Mouse (Mus musculus) liver, embryonic 16.5 days (tissue): ENCODE measurements at regions not wholly inside any gene's neighbourhood (a gene's known extent, or its start where the extent isn't known, plus 50 kb on each side); places are given as distances from the start of the nearest gene placed in this dataset.

Source experiments
- ATAC-seq: fragments of 200-750 bp; cut with Nextera tagmentation; 2 replicates; pipeline ENCODE4 v1.8.0; 2017; ENCODE audit warnings: low read depth, mild to moderate bottlenecking, moderate number of reproducible peaks, moderate library complexity
- H3K27ac ChIP-seq: fragments of 300-500 bp; sonication (generic); 2 replicates; pipeline ENCODE4 v1.5.1; 2014; ENCODE audit warnings: mild to moderate bottlenecking, low read length
- H3K27me3 ChIP-seq: fragments of 300-500 bp; sonication (generic); 2 replicates; pipeline ENCODE4 v1.6.1; 2014; ENCODE audit warnings: low read depth, low read length, mixed read lengths; ENCODE audit not compliant: control insufficient read depth, insufficient read depth
- H3K36me3 ChIP-seq: fragments of 300-500 bp; sonication (generic); 2 replicates; pipeline ENCODE4 v1.6.1; 2014; ENCODE audit warnings: mild to moderate bottlenecking; ENCODE audit not compliant: control insufficient read depth, insufficient read depth
- H3K4me1 ChIP-seq: fragments of 300-500 bp; sonication (generic); 2 replicates; pipeline ENCODE4 v1.6.1; 2014; ENCODE audit warnings: low read depth, low read length, mixed read lengths; ENCODE audit not compliant: control insufficient read depth
- H3K4me2 ChIP-seq: fragments of 300-500 bp; sonication (generic); 2 replicates; pipeline ENCODE4 v1.6.1; 2014; ENCODE audit warnings: low read depth, low read length, mixed read lengths
- H3K4me3 ChIP-seq: fragments of 300-500 bp; sonication (generic); 2 replicates; pipeline ENCODE4 v1.5.1; 2014; ENCODE audit warnings: low read depth, mild to moderate bottlenecking, low read length
- H3K9ac ChIP-seq: fragments of 300-500 bp; sonication (generic); 2 replicates; pipeline ENCODE4 v1.6.1; 2014; ENCODE audit warnings: low read depth, low read length
- H3K9me3 ChIP-seq: fragments of 300-500 bp; sonication (generic); replicated peaks from 2 replicates; pipeline ENCODE4 v1.6.1; 2016; ENCODE audit warnings: low read length; ENCODE audit not compliant: control insufficient read depth
- WGBS: fragments of 180-500 bp; shearing (Covaris S2); extraction: QIAGEN DNeasy Blood & Tissue Kit; methylation state at CpG from one replicate; pipeline ENCODE4 v1.1.7; 2014; ENCODE audit not compliant: insufficient replicate concordance; 5-methylcytosine and 5-hydroxymethylcytosine counted together

GRCm38 (mm10) chr3:27773176-27773575 lies 62.1 kb upstream of the Fndc3b start:
- WGBS, result 51% methylated on average over 3 of the region's 3 CpGs
- no peak overlapping the region for H3K4me2 ChIP-seq
- no peaks in the 10 kb centered on the region for H3K27me3 ChIP-seq
- no peaks in the 10 kb centered on the region; the same call in 1 of the 2 replicates for H3K4me1 ChIP-seq
- no peak overlapping the region for H3K27ac ChIP-seq
- no peak overlapping the region for H3K4me3 ChIP-seq
- no peaks in the 10 kb centered on the region for H3K9me3 ChIP-seq
- H3K9ac ChIP-seq, result no peak overlapping the region
- H3K36me3 ChIP-seq, result no peaks in the 10 kb centered on the region
- no peak for ATAC-seq

DNA sequence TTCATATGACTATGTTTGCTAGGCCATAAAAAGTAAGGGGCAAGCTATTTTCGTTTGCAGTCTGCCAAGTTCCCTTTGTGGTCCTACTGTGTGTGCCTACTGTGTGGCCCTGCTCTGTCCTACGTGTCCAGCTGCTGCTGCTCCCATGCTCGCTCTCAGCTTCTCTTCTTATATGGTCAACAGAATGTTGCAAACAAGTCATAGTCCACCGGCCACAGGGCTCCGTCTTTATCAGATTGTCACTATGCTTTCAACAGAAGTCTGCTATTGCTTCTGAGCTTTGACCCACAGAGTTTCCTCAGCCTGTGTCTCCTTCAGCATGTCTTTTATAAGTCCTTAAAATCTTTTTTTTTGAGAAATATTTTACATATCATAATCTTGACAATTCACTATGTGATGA lies 58.3 kb upstream of the Fndc3b start:
- H3K27me3 ChIP-seq, result no peaks in the 10 kb centered on the region
- no peaks in the 10 kb centered on the region for H3K36me3 ChIP-seq
- H3K9me3 ChIP-seq, result no peaks in the 10 kb centered on the region
- no peak overlapping the region for H3K4me2 ChIP-seq
- no peak overlapping the region for H3K9ac ChIP-seq
- H3K4me1 ChIP-seq, result peaks cover 4% of the 10 kb centered on the region
- H3K4me3 ChIP-seq, result no peak overlapping the region
- no peak overlapping the region for H3K27ac ChIP-seq
- peak; percentile 69 for ATAC-seq
- 61% methylated on average over 5 of the region's 5 CpGs for WGBS

DNA sequence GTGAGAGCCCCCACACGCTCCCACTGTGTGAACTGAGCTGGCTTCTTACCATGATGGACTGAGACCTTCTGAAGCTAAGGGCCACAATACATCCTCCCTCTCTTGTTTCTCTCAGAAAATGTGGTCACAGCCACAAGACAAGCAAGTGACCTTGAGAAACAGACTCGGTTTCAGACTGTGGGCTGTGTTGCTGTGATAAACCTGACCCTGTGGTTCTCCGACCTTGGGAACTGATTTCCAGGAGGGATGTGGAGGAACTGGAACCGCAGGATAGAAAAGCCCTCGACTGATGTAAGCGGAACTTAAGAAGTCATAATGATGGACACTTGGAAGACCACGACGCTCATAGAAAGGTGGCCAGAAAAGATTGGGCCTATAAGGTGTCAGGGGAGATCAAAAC lies 56.1 kb upstream of the Fndc3b start:
- Histone ChIP-seq H3K4me3 (no peak overlapping the region), H3K36me3 (no peaks in the 10 kb centered on the region), H3K4me2 (no peak overlapping the region), H3K27me3 (no peaks in the 10 kb centered on the region), H3K27ac (no peak overlapping the region), H3K9ac (no peak overlapping the region), H3K9me3 (no peaks in the 10 kb centered on the region), H3K4me1 (peaks cover 4% of the 10 kb centered on the region)
- WGBS, result 47% methylated on average over 8 of the region's 8 CpGs
- no peak for ATAC-seq

GRCm38 (mm10) chr3:27766421-27766820 lies 55.3 kb upstream of the Fndc3b start:
- H3K9ac ChIP-seq, result no peak overlapping the region
- peak overlapping the region; percentile 64; the same call in 1 of the 2 replicates for H3K27ac ChIP-seq
- H3K36me3 ChIP-seq, result no peaks in the 10 kb centered on the region
- 45% methylated on average over 6 of the region's 6 CpGs for WGBS
- no peaks in the 10 kb centered on the region for H3K9me3 ChIP-seq
- H3K4me3 ChIP-seq, result no peak overlapping the region
- H3K4me1 ChIP-seq, result peaks cover 4% of the 10 kb centered on the region
- H3K27me3 ChIP-seq, result no peaks in the 10 kb centered on the region
- ATAC-seq, result no peak
- no peak overlapping the region for H3K4me2 ChIP-seq

DNA sequence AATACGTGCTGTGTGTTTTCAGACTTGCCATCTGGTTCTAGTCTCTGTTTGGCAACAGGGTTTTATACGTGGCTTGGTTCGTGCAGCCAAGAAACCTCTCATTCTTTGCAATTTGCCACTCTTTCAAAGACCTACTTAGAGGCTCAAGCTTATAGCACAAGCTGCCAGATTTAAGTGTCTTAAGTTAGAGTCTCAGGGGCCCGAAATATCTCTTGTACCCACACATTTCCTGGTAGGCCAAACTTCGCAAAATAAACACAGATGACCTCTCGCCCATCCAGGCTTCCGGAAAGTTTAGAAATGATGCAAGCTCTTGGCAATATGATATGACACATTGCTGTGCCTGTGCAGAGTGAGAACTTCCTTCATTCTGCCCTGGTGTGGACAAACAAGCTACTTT lies 54.8 kb upstream of the Fndc3b start:
- H3K9ac ChIP-seq, result no peak overlapping the region
- no peak overlapping the region for H3K4me3 ChIP-seq
- peak; percentile 83 for ATAC-seq
- H3K4me2 ChIP-seq, result no peak overlapping the region
- H3K4me1 ChIP-seq, result peaks cover 4% of the 10 kb centered on the region
- H3K27ac ChIP-seq, result 0 out of 2 replicates have a peak overlapping the region, but pooled peaks have one; percentile 38
- WGBS, result 32% methylated on average over 7 of the region's 7 CpGs
- H3K9me3 ChIP-seq, result no peaks in the 10 kb centered on the region
- H3K36me3 ChIP-seq, result no peaks in the 10 kb centered on the region
- H3K27me3 ChIP-seq, result no peaks in the 10 kb centered on the region

DNA sequence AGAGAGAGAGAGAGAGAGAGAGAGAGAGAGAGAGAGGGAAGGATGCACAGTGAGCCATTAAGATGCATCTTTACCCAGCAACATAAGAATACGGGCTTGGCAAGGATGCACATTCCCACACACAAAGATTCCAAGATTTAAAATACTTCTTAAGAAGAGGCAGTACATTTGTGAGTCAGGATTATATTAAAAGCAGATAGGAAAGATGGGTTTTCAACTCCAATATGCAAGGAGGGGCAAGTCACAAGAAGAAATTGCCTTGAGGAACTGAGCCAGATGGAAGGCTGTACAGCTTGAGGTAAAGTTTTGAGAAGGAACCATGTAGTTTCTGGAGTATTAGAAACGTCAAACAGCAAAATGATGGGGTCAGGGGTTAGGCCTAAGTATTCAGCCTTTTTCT lies 53.4 kb upstream of the Fndc3b start:
- peaks cover 4% of the 10 kb centered on the region for H3K4me1 ChIP-seq
- ATAC-seq, result no peak
- no peak overlapping the region for H3K9ac ChIP-seq
- H3K27me3 ChIP-seq, result no peaks in the 10 kb centered on the region
- H3K36me3 ChIP-seq, result no peaks in the 10 kb centered on the region
- H3K4me2 ChIP-seq, result no peak overlapping the region
- WGBS, result 66% methylated on average over 2 of the region's 2 CpGs
- H3K4me3 ChIP-seq, result no peak overlapping the region
- H3K9me3 ChIP-seq, result no peaks in the 10 kb centered on the region
- H3K27ac ChIP-seq, result no peak overlapping the region

GRCm38 (mm10) chr3:27761031-27761430 lies 49.9 kb upstream of the Fndc3b start:
- WGBS, result 49% methylated on average over 2 of the region's 2 CpGs
- no peaks in the 10 kb centered on the region for H3K36me3 ChIP-seq
- no peaks in the 10 kb centered on the region; the same call in none of the 2 replicates for H3K4me1 ChIP-seq
- H3K27ac ChIP-seq, result no peak overlapping the region
- no peak for ATAC-seq
- no peak overlapping the region for H3K4me3 ChIP-seq
- H3K9me3 ChIP-seq, result no peaks in the 10 kb centered on the region
- no peak overlapping the region for H3K9ac ChIP-seq
- H3K4me2 ChIP-seq, result no peak overlapping the region
- no peaks in the 10 kb centered on the region for H3K27me3 ChIP-seq
